Mouse (Mus musculus): ENCODE data around the gene Egfl7.

DNA sequence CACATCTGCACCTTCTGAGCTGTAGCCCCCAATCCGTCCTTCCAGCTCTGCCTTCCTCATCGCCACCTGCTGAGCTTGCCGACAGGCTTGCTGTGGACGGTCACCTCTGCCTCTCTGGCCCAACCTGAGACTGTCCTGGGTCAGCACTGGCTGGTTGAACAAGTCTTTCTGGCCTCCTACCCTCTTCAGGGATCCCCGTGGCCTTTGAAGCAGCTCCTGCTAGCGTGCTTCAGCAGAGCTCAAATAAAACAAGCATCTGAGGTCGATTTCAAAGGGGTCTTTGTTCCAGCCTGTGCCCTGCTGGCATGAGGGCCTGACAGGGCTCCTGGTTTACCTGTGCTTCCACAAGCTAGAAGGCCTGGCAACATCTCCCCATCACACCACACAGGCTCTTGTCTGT is 39.1 kb upstream of the Egfl7 start:
- TF ChIP-seq CHD2 (IDR thresholded peaks at IDR 0.05; ENCODE audit: low read depth, low read length): no peak
- no peak for TF ChIP-seq ZC3H11A (IDR thresholded peaks at IDR 0.05; ENCODE audit: borderline replicate concordance, low read depth, low read length)
- no peak for TF ChIP-seq HCFC1 (IDR thresholded peaks at IDR 0.05; ENCODE audit: borderline replicate concordance, insufficient read depth, low read length)
- TF ChIP-seq MAFK (IDR thresholded peaks at IDR 0.05; ENCODE audit: insufficient read depth, low read depth, low read length): no peak
- TF ChIP-seq ZNF384 (IDR thresholded peaks at IDR 0.05; ENCODE audit: low read depth, low read length): no peak
